Mouse (Mus musculus): ENCODE measurements at regions not wholly inside any gene's neighbourhood (a gene's known extent, or its start where the extent isn't known, plus 50 kb on each side); places are given as distances from the start of the nearest gene placed in this dataset.

DNA sequence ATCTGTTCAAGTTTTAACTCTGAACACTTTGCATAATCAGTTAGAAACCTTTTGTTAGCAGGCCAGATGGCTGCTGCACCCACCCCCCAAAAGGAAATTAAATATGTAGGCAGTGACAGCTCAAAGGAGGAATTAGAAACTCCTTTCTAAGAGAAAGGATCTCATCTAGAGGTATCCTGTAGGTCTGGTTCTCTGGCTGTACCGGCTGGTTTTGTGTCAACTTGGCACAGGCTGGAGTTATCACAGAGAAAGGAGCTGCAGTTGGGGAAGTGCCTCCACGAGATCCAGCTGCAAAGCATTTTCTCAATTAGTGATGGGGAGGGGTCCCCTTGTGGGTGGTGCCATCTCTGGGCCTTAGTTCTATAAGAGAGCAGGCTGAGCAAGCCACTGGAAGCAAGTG lies 263.1 kb upstream of the Ldb2 start:
- DNase-seq (ENCODE audit: low spot score) (no peak), ATAC-seq (replicated peaks; ENCODE audit: low FRiP score) (no peak)
- H3K4me2 ChIP-seq: no peak overlapping the region
- H3K36me3 ChIP-seq (ENCODE audit: control insufficient read depth, insufficient read depth, low read length): no peaks in the 10 kb centered on the region
- no peak overlapping the region for H3K9ac ChIP-seq (ENCODE audit: low read depth, low read length)
- no peaks in the 10 kb centered on the region for H3K4me1 ChIP-seq (replicated peaks; ENCODE audit: control insufficient read depth, insufficient read depth, low read length)
- no peaks in the 10 kb centered on the region for H3K27me3 ChIP-seq (replicated peaks; ENCODE audit: control insufficient read depth, insufficient read depth, low read length)
- no peak overlapping the region for H3K4me3 ChIP-seq (ENCODE audit: low read depth, low read length)
- no peak overlapping the region for H3K27ac ChIP-seq (ENCODE audit: low read depth, low read length)
- H3K9me3 ChIP-seq (ENCODE audit: control insufficient read depth, low read length): no peaks in the 10 kb centered on the region
- WGBS: 51% methylated on average over 2 of the region's 2 CpGs

DNA sequence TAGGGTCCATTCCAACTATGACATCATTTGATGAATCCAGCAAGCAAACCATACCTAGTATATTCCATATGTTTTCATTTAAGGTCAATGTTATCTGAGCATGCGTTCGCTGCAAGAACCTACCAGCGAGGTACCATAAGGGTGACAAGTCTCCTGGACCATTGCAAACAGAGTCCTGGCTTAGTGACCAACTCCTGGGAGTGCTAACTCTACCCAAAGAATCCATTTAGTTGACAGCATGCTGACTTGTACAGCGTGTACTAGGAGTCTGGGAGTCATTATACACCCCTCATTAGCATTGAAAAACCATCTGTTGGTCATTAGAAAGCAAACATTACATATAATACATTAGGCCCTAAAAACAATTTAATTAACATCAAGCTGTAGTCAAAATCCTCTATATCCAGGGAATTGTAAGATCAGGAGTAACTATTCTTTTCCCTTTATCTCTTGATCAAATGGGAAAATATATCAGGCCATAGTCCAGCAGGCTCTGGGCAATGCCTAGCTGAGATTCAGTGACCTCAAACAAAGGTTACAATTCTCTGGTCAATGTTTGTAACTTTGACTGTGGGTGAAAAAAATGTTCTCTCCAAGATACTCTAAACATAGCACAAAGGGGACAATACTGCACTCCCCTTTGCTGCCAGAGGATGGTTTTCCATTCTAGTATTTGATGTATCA lies 255.9 kb upstream of the Ldb2 start:
- Histone ChIP-seq H3K9ac (ENCODE audit: low read depth, low read length) (no peak overlapping the region), H3K27me3 (replicated peaks; ENCODE audit: control insufficient read depth, insufficient read depth, low read length) (no peaks in the 10 kb centered on the region), H3K4me1 (replicated peaks; ENCODE audit: control insufficient read depth, insufficient read depth, low read length) (no peaks in the 10 kb centered on the region), H3K9me3 (ENCODE audit: control insufficient read depth, low read length) (no peaks in the 10 kb centered on the region), H3K4me2 (no peak overlapping the region), H3K27ac (ENCODE audit: low read depth, low read length) (no peak overlapping the region), H3K36me3 (ENCODE audit: control insufficient read depth, insufficient read depth, low read length) (no peaks in the 10 kb centered on the region), H3K4me3 (ENCODE audit: low read depth, low read length) (no peak overlapping the region)
- 75% methylated on average over 4 of the region's 4 CpGs for WGBS
- no peak for ATAC-seq (replicated peaks; ENCODE audit: low FRiP score)
- no peak for DNase-seq (ENCODE audit: low spot score)

DNA sequence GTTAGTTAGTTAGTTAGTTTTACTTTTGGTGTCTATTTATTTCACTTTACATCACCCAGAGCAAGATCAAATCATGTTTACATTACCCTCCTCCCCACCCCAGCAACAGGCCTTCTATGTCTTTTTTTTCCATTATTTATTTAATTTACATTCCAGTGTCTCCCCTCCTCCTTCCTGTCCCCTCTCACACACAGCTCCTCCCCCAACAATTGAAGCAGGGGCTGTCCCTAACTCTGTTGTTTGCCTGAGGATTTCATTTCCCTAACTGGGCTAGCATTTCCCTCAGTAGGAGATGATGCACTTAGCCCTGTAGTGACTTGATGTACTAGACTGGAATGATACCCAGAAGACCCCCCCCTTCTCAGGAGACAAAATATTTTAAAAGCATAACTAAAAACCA lies 249.9 kb upstream of the Ldb2 start:
- no peak overlapping the region for H3K27ac ChIP-seq (ENCODE audit: low read depth, low read length)
- ATAC-seq (replicated peaks; ENCODE audit: low FRiP score) (no peak), DNase-seq (ENCODE audit: low spot score) (no peak)
- no peaks in the 10 kb centered on the region for H3K4me1 ChIP-seq (replicated peaks; ENCODE audit: control insufficient read depth, insufficient read depth, low read length)
- no peaks in the 10 kb centered on the region for H3K27me3 ChIP-seq (replicated peaks; ENCODE audit: control insufficient read depth, insufficient read depth, low read length)
- no peak overlapping the region for H3K4me3 ChIP-seq (ENCODE audit: low read depth, low read length)
- H3K9me3 ChIP-seq (ENCODE audit: control insufficient read depth, low read length): no peaks in the 10 kb centered on the region
- no peaks in the 10 kb centered on the region for H3K36me3 ChIP-seq (ENCODE audit: control insufficient read depth, insufficient read depth, low read length)
- no peak overlapping the region for H3K9ac ChIP-seq (ENCODE audit: low read depth, low read length)
- no peak overlapping the region for H3K4me2 ChIP-seq

DNA sequence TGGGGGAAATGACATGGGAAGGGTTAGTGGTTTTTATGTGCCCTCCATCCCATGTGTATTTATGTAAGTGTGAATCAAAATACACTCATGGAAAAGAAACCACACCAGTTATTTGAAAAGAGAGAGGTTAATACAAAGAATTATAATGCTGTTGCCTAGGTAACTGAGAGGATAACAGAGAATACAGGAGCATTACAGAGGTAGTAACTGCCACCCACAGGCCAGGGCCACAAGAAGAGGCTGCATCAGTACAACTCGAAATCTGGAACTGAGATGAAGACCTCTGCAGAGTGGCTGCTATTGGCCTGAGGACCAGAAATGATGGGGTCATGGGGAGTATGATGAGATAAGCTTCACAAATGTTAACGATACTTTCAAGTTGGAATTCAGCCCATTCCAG lies 243.4 kb upstream of the Ldb2 start:
- Histone ChIP-seq H3K4me2 (no peak overlapping the region), H3K9ac (ENCODE audit: low read depth, low read length) (no peak overlapping the region), H3K36me3 (ENCODE audit: control insufficient read depth, insufficient read depth, low read length) (no peaks in the 10 kb centered on the region), H3K9me3 (ENCODE audit: control insufficient read depth, low read length) (no peaks in the 10 kb centered on the region), H3K27me3 (replicated peaks; ENCODE audit: control insufficient read depth, insufficient read depth, low read length) (no peaks in the 10 kb centered on the region), H3K4me1 (replicated peaks; ENCODE audit: control insufficient read depth, insufficient read depth, low read length) (no peaks in the 10 kb centered on the region), H3K4me3 (ENCODE audit: low read depth, low read length) (no peak overlapping the region), H3K27ac (ENCODE audit: low read depth, low read length) (no peak overlapping the region)
- no peak for DNase-seq (ENCODE audit: low spot score)
- no peak for ATAC-seq (replicated peaks; ENCODE audit: low FRiP score)
- WGBS: 60% methylated on average over 2 of the region's 2 CpGs

DNA sequence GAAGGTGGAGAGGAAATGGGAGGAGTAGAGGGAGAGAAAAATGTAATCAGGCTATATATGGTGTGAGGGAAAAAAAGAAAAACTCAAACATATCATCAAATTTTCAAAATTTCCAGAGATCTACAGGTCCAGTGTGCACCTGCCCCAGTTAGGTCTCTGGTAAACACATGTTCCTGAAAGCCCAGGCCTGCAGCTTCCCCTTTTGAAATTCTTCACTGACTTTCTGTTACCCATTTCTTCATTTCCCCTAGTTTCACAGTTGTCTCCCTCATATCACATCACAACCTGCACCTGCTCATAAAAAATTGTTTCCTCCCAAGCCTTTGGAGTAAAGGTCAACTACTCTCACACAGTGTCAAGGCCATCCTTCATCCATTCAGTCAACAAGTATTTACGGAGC lies 236.9 kb upstream of the Ldb2 start:
- no peaks in the 10 kb centered on the region for H3K27me3 ChIP-seq (replicated peaks; ENCODE audit: control insufficient read depth, insufficient read depth, low read length)
- no peaks in the 10 kb centered on the region for H3K36me3 ChIP-seq (ENCODE audit: control insufficient read depth, insufficient read depth, low read length)
- no peak for DNase-seq (ENCODE audit: low spot score)
- no peak overlapping the region for H3K9ac ChIP-seq (ENCODE audit: low read depth, low read length)
- H3K4me2 ChIP-seq: no peak overlapping the region
- H3K27ac ChIP-seq (ENCODE audit: low read depth, low read length): no peak overlapping the region
- no peak for ATAC-seq (replicated peaks; ENCODE audit: low FRiP score)
- H3K4me1 ChIP-seq (replicated peaks; ENCODE audit: control insufficient read depth, insufficient read depth, low read length): no peaks in the 10 kb centered on the region
- H3K9me3 ChIP-seq (ENCODE audit: control insufficient read depth, low read length): no peaks in the 10 kb centered on the region
- no peak overlapping the region for H3K4me3 ChIP-seq (ENCODE audit: low read depth, low read length)
- 68% methylated on average over 1 of the region's 1 CpGs for WGBS

DNA sequence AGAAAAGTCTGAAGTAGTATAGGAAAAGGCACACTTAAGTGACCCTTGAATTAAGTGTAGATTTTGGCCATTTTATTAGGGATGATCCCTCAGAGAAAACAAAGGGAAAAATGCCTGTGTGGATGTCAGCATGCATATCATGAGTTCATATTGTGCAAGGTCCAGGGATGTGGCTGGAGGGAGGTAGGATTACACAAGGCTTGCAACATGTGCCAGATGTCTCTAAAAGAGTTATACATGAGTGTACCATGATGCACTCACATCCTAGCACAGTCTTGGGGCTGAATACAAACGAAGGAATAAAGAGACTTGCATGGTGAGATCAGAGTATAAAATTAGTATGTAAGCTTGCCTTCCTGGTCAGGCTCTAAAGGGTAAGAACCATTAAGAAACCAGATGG lies 233.7 kb upstream of the Ldb2 start:
- no peaks in the 10 kb centered on the region for H3K9me3 ChIP-seq (ENCODE audit: control insufficient read depth, low read length)
- H3K9ac ChIP-seq (ENCODE audit: low read depth, low read length): no peak overlapping the region
- no peaks in the 10 kb centered on the region for H3K4me1 ChIP-seq (replicated peaks; ENCODE audit: control insufficient read depth, insufficient read depth, low read length)
- ATAC-seq (replicated peaks; ENCODE audit: low FRiP score) (no peak), DNase-seq (ENCODE audit: low spot score) (no peak)
- no peaks in the 10 kb centered on the region for H3K36me3 ChIP-seq (ENCODE audit: control insufficient read depth, insufficient read depth, low read length)
- WGBS: 72% methylated on average over 1 of the region's 1 CpGs
- no peaks in the 10 kb centered on the region for H3K27me3 ChIP-seq (replicated peaks; ENCODE audit: control insufficient read depth, insufficient read depth, low read length)
- no peak overlapping the region for H3K4me3 ChIP-seq (ENCODE audit: low read depth, low read length)
- no peak overlapping the region for H3K4me2 ChIP-seq
- no peak overlapping the region for H3K27ac ChIP-seq (ENCODE audit: low read depth, low read length)

DNA sequence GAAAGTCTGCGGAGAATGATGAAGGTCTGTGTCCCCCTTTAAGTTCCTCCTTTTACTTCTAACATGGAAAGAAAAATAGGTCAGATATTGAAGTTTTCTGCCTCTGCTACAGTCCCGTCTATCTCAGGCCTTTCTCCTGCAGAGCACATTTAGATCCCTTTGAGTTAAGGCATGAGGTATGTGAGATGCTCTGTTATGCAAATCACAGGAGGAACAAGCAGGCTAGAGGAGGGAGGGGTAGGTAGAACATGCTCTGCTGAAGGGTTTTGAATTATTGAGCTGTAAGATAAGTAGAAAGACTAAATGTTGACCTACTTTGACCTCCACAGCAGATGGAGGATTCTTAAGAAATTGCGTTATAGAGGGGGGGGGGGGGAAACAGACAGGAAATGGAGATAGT lies 228.4 kb upstream of the Ldb2 start:
- H3K27me3 ChIP-seq (replicated peaks; ENCODE audit: control insufficient read depth, insufficient read depth, low read length): no peaks in the 10 kb centered on the region
- H3K27ac ChIP-seq (ENCODE audit: low read depth, low read length): no peak overlapping the region
- H3K4me3 ChIP-seq (ENCODE audit: low read depth, low read length): no peak overlapping the region
- H3K4me1 ChIP-seq (replicated peaks; ENCODE audit: control insufficient read depth, insufficient read depth, low read length): no peaks in the 10 kb centered on the region
- no peaks in the 10 kb centered on the region for H3K9me3 ChIP-seq (ENCODE audit: control insufficient read depth, low read length)
- H3K36me3 ChIP-seq (ENCODE audit: control insufficient read depth, insufficient read depth, low read length): no peaks in the 10 kb centered on the region
- H3K9ac ChIP-seq (ENCODE audit: low read depth, low read length): no peak overlapping the region
- H3K4me2 ChIP-seq: no peak overlapping the region
- ATAC-seq (replicated peaks; ENCODE audit: low FRiP score) (no peak), DNase-seq (ENCODE audit: low spot score) (no peak)
- 39% methylated on average over 3 of the region's 3 CpGs for WGBS

DNA sequence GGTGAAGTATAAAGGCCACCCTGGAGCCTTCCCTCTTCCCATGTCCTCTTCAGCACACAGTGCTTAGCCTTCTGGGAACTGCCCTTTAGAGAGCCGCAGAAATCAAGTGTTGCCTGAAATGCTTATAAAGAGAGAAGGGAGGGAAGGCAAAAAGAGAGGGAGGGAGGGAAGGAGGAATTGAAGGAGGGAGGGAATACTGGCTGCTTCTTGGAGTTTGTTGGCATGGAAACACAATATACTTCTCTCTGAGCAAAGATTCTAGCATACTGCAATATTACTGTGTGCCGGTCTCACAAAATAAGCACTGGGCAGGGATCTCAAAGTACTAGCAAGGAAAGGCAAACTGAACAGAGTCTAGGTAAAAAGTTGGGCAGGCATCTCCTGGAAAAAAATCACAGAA lies 225.9 kb upstream of the Ldb2 start:
- Histone ChIP-seq H3K9me3 (ENCODE audit: control insufficient read depth, low read length) (no peaks in the 10 kb centered on the region), H3K36me3 (ENCODE audit: control insufficient read depth, insufficient read depth, low read length) (no peaks in the 10 kb centered on the region), H3K27ac (ENCODE audit: low read depth, low read length) (no peak overlapping the region), H3K27me3 (replicated peaks; ENCODE audit: control insufficient read depth, insufficient read depth, low read length) (no peaks in the 10 kb centered on the region), H3K4me2 (no peak overlapping the region), H3K4me1 (replicated peaks; ENCODE audit: control insufficient read depth, insufficient read depth, low read length) (no peaks in the 10 kb centered on the region), H3K9ac (ENCODE audit: low read depth, low read length) (no peak overlapping the region), H3K4me3 (ENCODE audit: low read depth, low read length) (no peak overlapping the region)
- ATAC-seq (replicated peaks; ENCODE audit: low FRiP score): no peak
- WGBS: 90% methylated on average over 2 of the region's 2 CpGs
- DNase-seq (ENCODE audit: low spot score): no peak

DNA sequence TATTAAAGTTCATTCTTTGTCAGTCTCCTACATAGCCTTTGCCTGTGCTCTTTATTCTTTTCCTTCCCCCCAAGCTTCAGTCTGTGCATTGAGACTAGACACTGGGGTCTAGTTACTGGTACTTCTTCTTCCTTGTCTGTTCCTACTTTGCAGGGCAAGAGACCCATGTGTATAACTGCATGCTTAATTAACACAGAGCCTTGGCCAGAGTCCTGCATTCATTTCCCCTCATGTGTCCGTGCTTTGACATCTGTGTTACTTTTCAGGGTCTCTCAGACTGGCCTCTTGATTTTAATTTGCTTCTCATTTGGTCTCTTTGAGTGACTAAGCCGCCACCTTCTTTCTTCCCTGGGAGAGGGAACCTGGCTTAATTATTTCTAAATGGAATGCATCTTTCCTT lies 208.4 kb upstream of the Ldb2 start:
- Histone ChIP-seq H3K4me1 (replicated peaks; ENCODE audit: control insufficient read depth, insufficient read depth, low read length) (no peaks in the 10 kb centered on the region), H3K9me3 (ENCODE audit: control insufficient read depth, low read length) (no peaks in the 10 kb centered on the region), H3K9ac (ENCODE audit: low read depth, low read length) (no peak overlapping the region), H3K27me3 (replicated peaks; ENCODE audit: control insufficient read depth, insufficient read depth, low read length) (no peaks in the 10 kb centered on the region), H3K36me3 (ENCODE audit: control insufficient read depth, insufficient read depth, low read length) (no peaks in the 10 kb centered on the region), H3K4me2 (no peak overlapping the region), H3K4me3 (ENCODE audit: low read depth, low read length) (no peak overlapping the region), H3K27ac (ENCODE audit: low read depth, low read length) (no peak overlapping the region)
- DNase-seq (ENCODE audit: low spot score): no peak
- no peak for ATAC-seq (replicated peaks; ENCODE audit: low FRiP score)
- WGBS: 52% methylated on average over 2 of the region's 2 CpGs
